Mouse (Mus musculus): ENCODE measurements at regions not wholly inside any gene's neighbourhood (a gene's known extent, or its start where the extent isn't known, plus 50 kb on each side); places are given as distances from the start of the nearest gene placed in this dataset.

GRCm38 (mm10) chr8:57134041-57134440, 186.7 kb upstream of the Hand2 start:
- TF ChIP-seq CTCF (conservative IDR thresholded peaks at IDR 0.05; ENCODE audit: insufficient read depth, insufficient read length, low read depth, low read length) (no peak), POLR2A (IDR thresholded peaks at IDR 0.05; ENCODE audit: low read depth, low read length) (no peak)

Data from kidney, adult 2 months (tissue).